Mouse (Mus musculus): ENCODE results near the gene 1700123O20Rik. TPM values are rescaled to one million over a fixed set of nuclear protein-coding genes. Genes with fewer than 3 reads are reported as not detected.

Gene 1700123O20Rik
- polyA plus RNA-seq, 1 experiment from 2014 or later, result 106 TPM

- 86% methylated on average over 4 of the region's 4 CpGs for WGBS
- no peaks in the 10 kb centered on the region for H3K9me3 ChIP-seq
- peaks cover 83% of the 10 kb centered on the region for H3K36me3 ChIP-seq
- no peak for ATAC-seq (ENCODE audit: insufficient number of reproducible peaks, insufficient read depth, low FRiP score, low TSS enrichment)
- H3K27ac ChIP-seq, result no peak overlapping the region
- H3K4me1 ChIP-seq, result peaks cover 27% of the 10 kb centered on the region
- H3K4me3 ChIP-seq, result no peak overlapping the region
- no peaks in the 10 kb centered on the region for H3K27me3 ChIP-seq
- H3K9ac ChIP-seq, result no peak overlapping the region
- no peak overlapping the region for H3K4me2 ChIP-seq (replicated peaks)
These were observed 38.1 kb upstream of the 1700123O20Rik start for GRCm38 (mm10) chr14:54647900-54648299.

DNA sequence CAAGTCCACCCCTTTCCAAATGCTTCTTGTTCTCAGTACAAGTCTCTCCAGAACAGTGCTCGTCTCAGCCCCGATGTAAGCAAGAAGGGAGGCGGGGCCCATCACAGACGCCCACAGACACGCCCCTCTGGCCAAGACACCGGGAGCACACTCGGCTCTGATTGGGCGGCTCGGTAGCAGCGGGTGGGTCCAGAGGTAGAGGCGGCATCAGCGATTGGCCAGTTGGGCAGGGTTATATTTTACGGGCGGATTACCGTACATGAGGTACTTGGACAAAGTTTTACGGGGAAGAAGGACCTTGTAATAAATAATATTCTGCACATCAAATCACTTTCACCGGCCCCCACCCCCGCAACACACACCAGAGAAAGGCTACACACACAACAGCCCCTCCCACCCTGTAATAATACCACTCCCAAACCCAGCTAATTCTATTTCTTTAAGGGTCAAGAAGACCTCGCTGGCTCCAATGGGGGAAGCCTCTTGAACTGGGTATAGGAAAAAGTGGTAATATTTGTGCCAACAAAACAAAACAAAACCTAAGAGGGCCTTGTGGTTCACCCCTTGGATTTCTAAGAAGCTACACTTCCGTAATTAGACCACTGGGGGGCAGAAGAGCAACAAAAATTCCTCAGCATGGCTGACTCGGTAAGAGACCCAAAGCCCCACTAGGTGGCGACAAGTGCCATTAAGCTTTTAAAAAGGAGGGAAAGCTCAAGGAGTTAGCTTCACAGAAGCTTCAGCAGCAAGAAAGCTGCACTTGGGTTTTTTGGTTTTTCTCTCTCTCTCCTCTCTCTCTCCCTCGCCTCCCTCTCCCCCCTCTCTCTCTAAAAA lies 35.2 kb upstream of the 1700123O20Rik start:
- Histone ChIP-seq H3K9me3 (no peaks in the 10 kb centered on the region), H3K4me1 (peaks cover 35% of the 10 kb centered on the region), H3K9ac (no peak overlapping the region), H3K36me3 (peaks cover 72% of the 10 kb centered on the region), H3K27ac (0 out of 2 replicates have a peak overlapping the region, but pooled peaks have one; percentile 17), H3K4me3 (peak overlapping the region; percentile 11; the same call in 1 of the 2 replicates), H3K4me2 (replicated peaks) (peak overlapping the region; percentile 12; the same call in 1 of the 2 replicates), H3K27me3 (no peaks in the 10 kb centered on the region)
- WGBS, result 64% methylated on average over 23 of the region's 23 CpGs
- ATAC-seq (ENCODE audit: insufficient number of reproducible peaks, insufficient read depth, low FRiP score, low TSS enrichment), result no peak; the same call in 1 of the 2 replicates

GRCm38 (mm10) chr14:54651556-54651955 lies 34.5 kb upstream of the 1700123O20Rik start:
- Histone ChIP-seq H3K27me3 (no peaks in the 10 kb centered on the region), H3K4me3 (no peak overlapping the region), H3K27ac (0 out of 2 replicates have a peak overlapping the region, but pooled peaks have one; percentile 17), H3K9ac (peak overlapping the region; percentile 24; the same call in 1 of the 2 replicates), H3K36me3 (peaks cover 72% of the 10 kb centered on the region), H3K4me1 (peaks cover 35% of the 10 kb centered on the region), H3K4me2 (replicated peaks) (peak overlapping the region; percentile 80), H3K9me3 (no peaks in the 10 kb centered on the region)
- WGBS, result 80% methylated on average over 4 of the region's 4 CpGs
- no peak for ATAC-seq (ENCODE audit: insufficient number of reproducible peaks, insufficient read depth, low FRiP score, low TSS enrichment)

DNA sequence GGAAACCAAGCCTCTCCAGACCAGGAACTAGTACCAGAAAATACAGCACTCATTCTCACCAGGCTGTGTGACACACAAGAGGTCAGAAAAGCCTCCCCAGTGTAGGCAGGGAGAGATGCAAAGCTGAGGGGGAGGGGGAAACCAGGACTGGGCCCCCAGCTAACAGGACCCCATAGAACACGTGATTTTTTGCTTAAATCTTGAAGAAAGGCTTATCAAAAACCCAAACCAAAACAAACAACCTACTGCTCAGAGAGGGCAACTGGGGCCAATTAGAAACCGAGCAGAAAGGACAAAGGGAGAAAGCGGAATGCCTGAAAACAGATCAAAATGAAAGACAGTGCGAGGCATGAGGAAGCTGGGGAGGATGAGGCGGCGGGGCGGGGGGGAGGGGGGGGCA lies 33.2 kb upstream of the 1700123O20Rik start:
- 0% methylated on average over 7 of the region's 7 CpGs for WGBS
- peak overlapping the region; percentile 82 for H3K9ac ChIP-seq
- H3K27me3 ChIP-seq, result no peaks in the 10 kb centered on the region
- H3K9me3 ChIP-seq, result no peaks in the 10 kb centered on the region
- peak overlapping the region; percentile 80 for H3K4me2 ChIP-seq (replicated peaks)
- peak overlapping the region; percentile 86 for H3K27ac ChIP-seq
- peak overlapping the region; percentile 68 for H3K4me3 ChIP-seq
- peaks cover 35% of the 10 kb centered on the region for H3K4me1 ChIP-seq
- no peak for ATAC-seq (ENCODE audit: insufficient number of reproducible peaks, insufficient read depth, low FRiP score, low TSS enrichment)
- peaks cover 70% of the 10 kb centered on the region for H3K36me3 ChIP-seq

GRCm38 (mm10) chr14:54653496-54653895 lies 32.5 kb upstream of the 1700123O20Rik start:
- H3K9ac ChIP-seq, result peak overlapping the region; percentile 82
- WGBS, result under 1% methylated on average over 12 of the region's 12 CpGs
- peak overlapping the region; percentile 86 for H3K27ac ChIP-seq
- ATAC-seq (ENCODE audit: insufficient number of reproducible peaks, insufficient read depth, low FRiP score, low TSS enrichment), result peak; percentile 78; the same call in 1 of the 2 replicates
- H3K27me3 ChIP-seq, result no peaks in the 10 kb centered on the region
- peaks cover 70% of the 10 kb centered on the region for H3K36me3 ChIP-seq
- peak overlapping the region; percentile 80 for H3K4me2 ChIP-seq (replicated peaks)
- no peaks in the 10 kb centered on the region for H3K9me3 ChIP-seq
- H3K4me1 ChIP-seq, result peaks cover 35% of the 10 kb centered on the region
- H3K4me3 ChIP-seq, result peak overlapping the region; percentile 68

DNA sequence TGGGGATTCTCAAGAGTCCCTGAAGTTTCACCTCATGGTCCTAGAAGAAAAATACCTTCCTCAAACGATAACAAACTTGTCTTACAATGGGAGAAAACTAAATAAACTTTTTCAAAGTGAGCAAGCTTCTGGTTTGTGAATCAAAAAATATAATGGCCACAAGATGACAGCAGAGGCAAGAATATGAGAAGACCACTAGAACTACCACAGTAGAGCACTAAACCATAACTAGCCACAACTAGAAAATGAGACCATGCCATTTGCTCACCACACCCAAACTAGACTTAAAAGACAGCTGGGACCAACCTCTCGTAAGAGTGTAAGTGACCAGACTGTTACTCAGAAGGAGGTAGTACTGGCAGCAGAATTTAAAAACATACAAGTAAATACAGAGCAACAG lies 26.0 kb upstream of the 1700123O20Rik start:
- H3K9ac ChIP-seq, result no peak overlapping the region
- H3K36me3 ChIP-seq, result peaks cover 91% of the 10 kb centered on the region
- no peak for ATAC-seq (ENCODE audit: insufficient number of reproducible peaks, insufficient read depth, low FRiP score, low TSS enrichment)
- 81% methylated on average over 2 of the region's 2 CpGs for WGBS
- H3K27me3 ChIP-seq, result no peaks in the 10 kb centered on the region
- no peaks in the 10 kb centered on the region for H3K9me3 ChIP-seq
- H3K4me2 ChIP-seq (replicated peaks), result no peak overlapping the region
- no peaks in the 10 kb centered on the region for H3K4me1 ChIP-seq
- no peak overlapping the region for H3K4me3 ChIP-seq
- H3K27ac ChIP-seq, result no peak overlapping the region

DNA sequence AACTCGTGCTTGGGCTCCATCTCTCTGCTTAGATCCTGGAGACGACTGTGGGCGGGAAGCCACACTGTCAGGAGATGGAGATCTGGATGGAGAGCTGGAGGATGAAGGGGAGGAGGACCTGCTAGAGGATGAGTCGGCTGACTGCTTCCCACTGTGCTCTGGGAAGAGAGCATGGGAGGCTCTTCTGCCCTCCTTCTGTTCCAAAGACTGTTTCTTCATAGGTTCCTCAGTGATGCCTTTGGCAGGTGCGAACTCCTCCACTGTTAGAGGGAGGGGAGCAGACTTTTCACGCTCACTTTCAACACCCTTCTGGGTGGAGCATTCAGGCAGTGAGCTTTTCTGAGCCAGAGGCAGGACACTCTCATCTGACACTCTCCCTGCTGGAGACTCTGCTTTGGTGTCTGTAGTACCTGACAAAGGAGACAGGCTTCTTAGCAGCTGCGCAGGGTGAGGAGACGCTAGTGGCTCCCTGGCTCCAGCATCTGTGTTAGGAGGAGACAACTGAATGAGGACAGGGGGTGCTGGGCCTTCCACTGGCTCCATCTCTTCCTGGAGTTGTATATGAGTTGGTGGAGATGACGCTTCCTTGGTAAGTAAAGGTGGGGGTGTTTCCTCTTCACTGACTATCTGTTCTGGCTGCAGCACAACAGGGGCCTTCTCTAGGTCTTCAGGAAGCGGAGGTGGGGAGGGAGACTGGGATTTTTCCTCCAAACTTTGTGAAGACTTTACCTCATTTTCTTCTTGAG lies 21.4 kb upstream of the 1700123O20Rik start:
- ATAC-seq (ENCODE audit: insufficient number of reproducible peaks, insufficient read depth, low FRiP score, low TSS enrichment), result no peak
- H3K27ac ChIP-seq, result no peak overlapping the region
- no peaks in the 10 kb centered on the region for H3K4me1 ChIP-seq
- peaks cover 94% of the 10 kb centered on the region for H3K36me3 ChIP-seq
- no peak overlapping the region for H3K9ac ChIP-seq
- no peaks in the 10 kb centered on the region for H3K27me3 ChIP-seq
- H3K4me2 ChIP-seq (replicated peaks), result no peak overlapping the region
- H3K9me3 ChIP-seq, result no peaks in the 10 kb centered on the region
- WGBS, result 87% methylated on average over 10 of the region's 10 CpGs
- H3K4me3 ChIP-seq, result no peak overlapping the region

- WGBS, result 88% methylated on average over 4 of the region's 4 CpGs
- no peaks in the 10 kb centered on the region for H3K4me1 ChIP-seq
- peaks cover 64% of the 10 kb centered on the region for H3K36me3 ChIP-seq
- no peaks in the 10 kb centered on the region for H3K9me3 ChIP-seq
- H3K4me2 ChIP-seq (replicated peaks), result no peak overlapping the region
- no peak overlapping the region for H3K27ac ChIP-seq
- no peak for ATAC-seq (ENCODE audit: insufficient number of reproducible peaks, insufficient read depth, low FRiP score, low TSS enrichment)
- H3K4me3 ChIP-seq, result no peak overlapping the region
- H3K9ac ChIP-seq, result no peak overlapping the region
- H3K27me3 ChIP-seq, result no peaks in the 10 kb centered on the region
These were observed 16.6 kb upstream of the 1700123O20Rik start for GRCm38 (mm10) chr14:54669381-54669780.

DNA sequence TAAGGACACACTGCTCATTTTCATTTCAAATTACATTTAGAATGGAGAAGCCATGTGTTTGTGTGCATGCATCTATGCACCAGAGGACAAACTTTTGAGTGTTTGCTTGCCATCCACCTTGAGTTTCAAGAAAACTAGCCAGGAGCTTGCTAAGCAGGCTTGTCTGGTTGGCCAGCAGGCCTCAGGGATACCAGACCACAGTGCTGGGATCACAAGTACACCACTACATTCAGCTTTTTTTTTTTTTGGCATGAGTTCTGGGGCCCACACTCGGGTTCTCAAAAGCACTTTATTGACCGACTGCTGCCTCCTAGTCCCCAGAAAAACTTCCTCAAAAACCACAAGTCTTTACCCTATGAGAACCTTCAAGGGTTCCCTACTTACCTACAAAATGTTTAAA lies 11.7 kb upstream of the 1700123O20Rik start:
- ATAC-seq (ENCODE audit: insufficient number of reproducible peaks, insufficient read depth, low FRiP score, low TSS enrichment), result no peak
- Histone ChIP-seq H3K36me3 (peaks cover 61% of the 10 kb centered on the region), H3K4me2 (replicated peaks) (no peak overlapping the region), H3K27ac (no peak overlapping the region), H3K4me3 (no peak overlapping the region), H3K9me3 (no peaks in the 10 kb centered on the region), H3K27me3 (no peaks in the 10 kb centered on the region), H3K9ac (no peak overlapping the region), H3K4me1 (no peaks in the 10 kb centered on the region)
- 88% methylated on average over 2 of the region's 2 CpGs for WGBS

DNA sequence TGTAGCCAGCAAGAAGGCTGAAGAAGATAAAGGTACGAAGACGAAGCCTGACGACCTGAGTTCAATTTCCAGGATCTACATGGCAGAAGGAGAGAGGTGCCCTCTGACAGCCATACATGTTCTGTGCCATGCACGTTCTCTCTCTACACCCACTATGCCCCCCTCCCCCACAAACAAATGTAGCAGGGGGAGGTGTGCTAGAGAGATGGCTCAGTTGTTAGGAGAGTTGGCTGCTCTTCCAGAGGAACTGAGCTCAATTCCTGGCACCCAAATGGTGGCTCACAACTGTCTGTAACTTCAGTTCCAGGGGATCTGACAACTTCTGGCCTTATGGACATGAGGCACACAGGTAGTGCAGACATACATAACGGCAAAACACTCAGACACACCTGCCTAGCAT lies 9.7 kb upstream of the 1700123O20Rik start:
- whole genome bisulfite sequencing, result 91% methylated on average over 5 of the region's 5 CpGs
- Histone ChIP-seq H3K9me3 (no peaks in the 10 kb centered on the region), H3K4me2 (replicated peaks) (no peak overlapping the region), H3K9ac (no peak overlapping the region), H3K4me1 (no peaks in the 10 kb centered on the region), H3K27me3 (no peaks in the 10 kb centered on the region), H3K4me3 (no peak overlapping the region), H3K36me3 (peaks cover 70% of the 10 kb centered on the region), H3K27ac (no peak overlapping the region)
- ATAC-seq (ENCODE audit: insufficient number of reproducible peaks, insufficient read depth, low FRiP score, low TSS enrichment), result no peak

- Histone ChIP-seq H3K9me3 (no peaks in the 10 kb centered on the region), H3K4me2 (replicated peaks) (no peak overlapping the region), H3K36me3 (peaks cover 70% of the 10 kb centered on the region), H3K27ac (no peak overlapping the region), H3K9ac (no peak overlapping the region), H3K27me3 (no peaks in the 10 kb centered on the region), H3K4me3 (no peak overlapping the region), H3K4me1 (no peaks in the 10 kb centered on the region)
- 89% methylated on average over 16 of the region's 16 CpGs for WGBS
- ATAC-seq (ENCODE audit: insufficient number of reproducible peaks, insufficient read depth, low FRiP score, low TSS enrichment), result no peak
These were observed 7.2 kb upstream of the 1700123O20Rik start for GRCm38 (mm10) chr14:54678657-54679304.

Measured in embryonic facial prominence, embryonic 12.5 days (tissue).